Mouse (Mus musculus) limb, embryonic 13.5 days (tissue): ENCODE results near the gene Tmem95. TPM values are rescaled to one million over a fixed set of nuclear protein-coding genes. Genes with fewer than 3 reads are reported as not detected.

Experiments used
- ATAC-seq: fragments of 200-750 bp; cut with Nextera tagmentation; 2 replicates; pipeline ENCODE4 v1.8.0; 2017; ENCODE audit warnings: low read depth, moderate number of reproducible peaks, moderate TSS enrichment; ENCODE audit not compliant: low FRiP score
- H3K27ac ChIP-seq: fragments of 300-500 bp; sonication (generic); 2 replicates; pipeline ENCODE4 v1.5.1; 2015; ENCODE audit warnings: inconsistent platforms, mild to moderate bottlenecking, moderate library complexity
- H3K27me3 ChIP-seq: fragments of 300-500 bp; sonication (generic); 2 replicates; pipeline ENCODE4 v1.6.1; 2015; ENCODE audit warnings: mild to moderate bottlenecking, inconsistent platforms
- H3K36me3 ChIP-seq: fragments of 300-500 bp; sonication (generic); 2 replicates; pipeline ENCODE4 v1.6.1; 2015; ENCODE audit warnings: inconsistent platforms, mild to moderate bottlenecking, moderate library complexity
- H3K4me1 ChIP-seq: fragments of 300-500 bp; sonication (generic); 2 replicates; pipeline ENCODE4 v1.6.1; 2015; ENCODE audit warnings: inconsistent platforms
- H3K4me2 ChIP-seq: fragments of 300-500 bp; sonication (generic); replicated peaks from 2 replicates; pipeline ENCODE4 v1.6.1; 2015; ENCODE audit warnings: inconsistent platforms, mild to moderate bottlenecking, moderate library complexity
- H3K4me3 ChIP-seq: fragments of 300-500 bp; sonication (generic); 2 replicates; pipeline ENCODE4 v1.5.1; 2015; ENCODE audit warnings: moderate library complexity, mild to moderate bottlenecking, inconsistent platforms
- H3K9ac ChIP-seq: fragments of 300-500 bp; sonication (generic); 2 replicates; pipeline ENCODE4 v1.6.1; 2015; ENCODE audit warnings: mild to moderate bottlenecking, inconsistent platforms
- H3K9me3 ChIP-seq: fragments of 300-500 bp; sonication (generic); 2 replicates; pipeline ENCODE4 v1.6.1; 2016; ENCODE audit warnings: inconsistent platforms
- WGBS: fragments of 180-500 bp; shearing (Covaris S2); methylation state at CpG from one replicate; pipeline ENCODE4 v1.1.7; 2015; 5-methylcytosine and 5-hydroxymethylcytosine counted together
- microRNA-seq: library from miRNA; unstranded; fragments of <30 nt; microRNA quantifications from one replicate; pipeline ENCODE4, GENCODE M21; 2016
- polyA plus RNA-seq: library from polyadenylated mRNA; unstranded; fragments of >200 nt; fragmentation: Nextera tagmentation; extraction: Ambion mirVana; gene quantifications from 2 replicates; pipeline ENCODE4 v1.2.1, GENCODE M21; 2015

The Tmem95 gene
- polyA plus RNA-seq, 1 experiment from 2014 or later = 0.51 TPM

- Histone ChIP-seq H3K9me3 (no peaks in the 10 kb centered on the region), H3K4me3 (peak overlapping the region; percentile 81), H3K4me2 (peak overlapping the region; percentile 93), H3K27ac (no peak overlapping the region), H3K4me1 (peaks cover 43% of the 10 kb centered on the region), H3K27me3 (peaks cover 25% of the 10 kb centered on the region; the same call in 1 of the 2 replicates), H3K9ac (peak overlapping the region; percentile 74), H3K36me3 (peaks cover 29% of the 10 kb centered on the region)
- 7% methylated on average over 9 of the region's 9 CpGs for WGBS
- no peak for ATAC-seq
These were observed 42.4 kb downstream of the Tmem95 start for GRCm38 (mm10) chr11:69835326-69835965.

- peaks cover 25% of the 10 kb centered on the region; the same call in 1 of the 2 replicates for H3K27me3 ChIP-seq
- ATAC-seq = no peak
- peak overlapping the region; percentile 74 for H3K9ac ChIP-seq
- H3K4me2 ChIP-seq = peak overlapping the region; percentile 93
- H3K4me3 ChIP-seq = peak overlapping the region; percentile 81
- WGBS = 6% methylated on average over 42 of the region's 48 CpGs
- no peak overlapping the region for H3K27ac ChIP-seq
- no peaks in the 10 kb centered on the region for H3K9me3 ChIP-seq
- H3K4me1 ChIP-seq = peaks cover 36% of the 10 kb centered on the region
- peaks cover 35% of the 10 kb centered on the region for H3K36me3 ChIP-seq
These were observed 43.7 kb downstream of the Tmem95 start for GRCm38 (mm10) chr11:69834001-69834549.

GRCm38 (mm10) chr11:69833554-69833953, 44.3 kb downstream of the Tmem95 start:
- peaks cover 25% of the 10 kb centered on the region; the same call in 1 of the 2 replicates for H3K27me3 ChIP-seq
- peak overlapping the region; percentile 81 for H3K4me3 ChIP-seq
- WGBS = 54% methylated on average over 8 of the region's 8 CpGs
- peak overlapping the region; percentile 93 for H3K4me2 ChIP-seq
- no peak for ATAC-seq
- no peak overlapping the region for H3K27ac ChIP-seq
- peaks cover 33% of the 10 kb centered on the region for H3K4me1 ChIP-seq
- peak overlapping the region; percentile 74 for H3K9ac ChIP-seq
- H3K9me3 ChIP-seq = no peaks in the 10 kb centered on the region
- peaks cover 40% of the 10 kb centered on the region for H3K36me3 ChIP-seq

- 63% methylated on average over 5 of the region's 5 CpGs for WGBS
These were observed 49.0 kb downstream of the Tmem95 start for GRCm38 (mm10) chr11:69828832-69829231.

More at GRCm38 (mm10) chr11:69828832-69829231, 49.0 kb downstream of the Tmem95 start:
- no peak overlapping the region for H3K9ac ChIP-seq
- H3K9me3 ChIP-seq = no peaks in the 10 kb centered on the region
- H3K27me3 ChIP-seq = peaks cover 6% of the 10 kb centered on the region; the same call in 1 of the 2 replicates
- no peak for ATAC-seq
- peaks cover 3% of the 10 kb centered on the region for H3K4me1 ChIP-seq
- no peak overlapping the region for H3K4me2 ChIP-seq
- no peak overlapping the region for H3K27ac ChIP-seq
- no peak overlapping the region for H3K4me3 ChIP-seq
- peaks cover 85% of the 10 kb centered on the region for H3K36me3 ChIP-seq

Small RNA genes lying within 50 kb of the gene (microRNA-seq; reads per million reads assigned to microRNA genes)
- not detected for gene Mir6924

Other genes starting within 250 kb of the Tmem95 start
- gene Fxr2, start 245.0 kb downstream of the Tmem95 start, polyA plus RNA-seq = 37.3 and 38.0 TPM in 2 replicates
- gene Sox15, start 222.7 kb downstream of the Tmem95 start, polyA plus RNA-seq = 0.57 and 0.69 TPM in 2 replicates
- 59.3 and 66.8 TPM in 2 replicates for gene Mpdu1, start 215.4 kb downstream of the Tmem95 start, polyA plus RNA-seq
- gene Cd68, start 211.9 kb downstream of the Tmem95 start, polyA plus RNA-seq = 12.0 and 14.8 TPM in 2 replicates
- gene Eif4a1, start 205.6 kb downstream of the Tmem95 start, polyA plus RNA-seq = 560 and 570 TPM in 2 replicates
- gene Senp3, start 195.9 kb downstream of the Tmem95 start, polyA plus RNA-seq = 123 and 125 TPM in 2 replicates
- 0.33 TPM in 1 of 2 replicates, not detected in the other for gene Tnfsf13, start 192.2 kb downstream of the Tmem95 start, polyA plus RNA-seq
- gene Tnfsf12, start 182.2 kb downstream of the Tmem95 start, polyA plus RNA-seq = 5.9 and 8.0 TPM in 2 replicates
- 3.7 and 4.4 TPM in 2 replicates for gene Tnfsfm13, start 181.9 kb downstream of the Tmem95 start, polyA plus RNA-seq
- 27.2 and 28.5 TPM in 2 replicates for gene Polr2a, start 119.4 kb downstream of the Tmem95 start, polyA plus RNA-seq
- not detected in 2 replicates for gene Slc35g3, start 116.0 kb downstream of the Tmem95 start, polyA plus RNA-seq
- 3.2 and 3.4 TPM in 2 replicates for gene Zbtb4, start 112.1 kb downstream of the Tmem95 start, polyA plus RNA-seq
- 23.6 and 27.7 TPM in 2 replicates for gene Chrnb1, start 82.1 kb downstream of the Tmem95 start, polyA plus RNA-seq
- gene Fgf11, start 76.2 kb downstream of the Tmem95 start, polyA plus RNA-seq = 2.8 and 2.9 TPM in 2 replicates
- gene Tmem102, start 72.4 kb downstream of the Tmem95 start, polyA plus RNA-seq = 2.5 and 2.6 TPM in 2 replicates
- not detected in 2 replicates for gene Gm39566, start 62.7 kb downstream of the Tmem95 start, polyA plus RNA-seq
- not detected in 2 replicates for gene Spem2, start 59.6 kb downstream of the Tmem95 start, polyA plus RNA-seq
- 0.18 and 0.24 TPM in 2 replicates for gene Spem1, start 55.8 kb downstream of the Tmem95 start, polyA plus RNA-seq
- 11.5 and 11.8 TPM in 2 replicates for gene Nlgn2, start 40.2 kb downstream of the Tmem95 start, polyA plus RNA-seq
- gene Tmem256, start 39.5 kb downstream of the Tmem95 start, polyA plus RNA-seq = 368 and 376 TPM in 2 replicates
- gene Plscr3, start 31.6 kb downstream of the Tmem95 start, polyA plus RNA-seq = 135 and 140 TPM in 2 replicates
- gene Tnk1, start 19.3 kb downstream of the Tmem95 start, polyA plus RNA-seq = 1.9 and 2.0 TPM in 2 replicates
- gene Kctd11, start 3.4 kb upstream of the Tmem95 start, polyA plus RNA-seq = 4.3 and 4.4 TPM in 2 replicates
- gene Acap1, start 17.5 kb upstream of the Tmem95 start, polyA plus RNA-seq = 1.1 and 1.5 TPM in 2 replicates
- gene 2810408A11Rik, start 23.0 kb upstream of the Tmem95 start, polyA plus RNA-seq = 16.1 and 19.4 TPM in 2 replicates
- gene Neurl4, start 23.1 kb upstream of the Tmem95 start, polyA plus RNA-seq = 10.2 and 12.9 TPM in 2 replicates
- gene Gps2, start 35.9 kb upstream of the Tmem95 start, polyA plus RNA-seq = 90.0 and 90.1 TPM in 2 replicates
- 1,543 and 1,562 TPM in 2 replicates for gene Eif5a, start 43.9 kb upstream of the Tmem95 start, polyA plus RNA-seq
- gene Ybx2, start 57.8 kb upstream of the Tmem95 start, polyA plus RNA-seq = 9.3 and 9.7 TPM in 2 replicates
- gene Slc2a4, start 70.2 kb upstream of the Tmem95 start, polyA plus RNA-seq = 29.2 and 29.6 TPM in 2 replicates
- 13.4 and 14.4 TPM in 2 replicates for gene Cldn7, start 86.8 kb upstream of the Tmem95 start, polyA plus RNA-seq
- gene Ctdnep1, start 103.1 kb upstream of the Tmem95 start, polyA plus RNA-seq = 30.8 and 31.2 TPM in 2 replicates
- gene Elp5, start 104.5 kb upstream of the Tmem95 start, polyA plus RNA-seq = 126 and 134 TPM in 2 replicates
- gene Gabarap, start 113.1 kb upstream of the Tmem95 start, polyA plus RNA-seq = 499 and 506 TPM in 2 replicates
- 95.9 and 101 TPM in 2 replicates for gene Phf23, start 117.8 kb upstream of the Tmem95 start, polyA plus RNA-seq
- 54.3 and 59.8 TPM in 2 replicates for gene Dvl2, start 122.6 kb upstream of the Tmem95 start, polyA plus RNA-seq
- gene Acadvl, start 137.4 kb upstream of the Tmem95 start, polyA plus RNA-seq = 76.0 and 81.1 TPM in 2 replicates
- gene Dlg4, start 138.9 kb upstream of the Tmem95 start, polyA plus RNA-seq = 14.2 and 14.8 TPM in 2 replicates
- gene Asgr1, start 176.1 kb upstream of the Tmem95 start, polyA plus RNA-seq = 1.4 and 2.4 TPM in 2 replicates
- gene Asgr2, start 214.6 kb upstream of the Tmem95 start, polyA plus RNA-seq = not detected in 2 replicates